Mouse (Mus musculus) bone marrow, adult 2 months (tissue): ENCODE results near the gene Adgrv1.

Experiments
- CTCF ChIP-seq: fragments of 200-500 bp; IDR thresholded peaks from 2 replicates; pipeline ENCODE4 v1.5.1; 2011; ENCODE audit warnings: low read length, control low read depth; ENCODE audit not compliant: control insufficient read depth, insufficient read depth
- POLR2A ChIP-seq: fragments of 200-500 bp; IDR thresholded peaks from 2 replicates; pipeline ENCODE4 v1.6.1; 2011; ENCODE audit warnings: low read depth, mild to moderate bottlenecking, control low read depth, low read length, borderline replicate concordance; ENCODE audit not compliant: control insufficient read depth

DNA sequence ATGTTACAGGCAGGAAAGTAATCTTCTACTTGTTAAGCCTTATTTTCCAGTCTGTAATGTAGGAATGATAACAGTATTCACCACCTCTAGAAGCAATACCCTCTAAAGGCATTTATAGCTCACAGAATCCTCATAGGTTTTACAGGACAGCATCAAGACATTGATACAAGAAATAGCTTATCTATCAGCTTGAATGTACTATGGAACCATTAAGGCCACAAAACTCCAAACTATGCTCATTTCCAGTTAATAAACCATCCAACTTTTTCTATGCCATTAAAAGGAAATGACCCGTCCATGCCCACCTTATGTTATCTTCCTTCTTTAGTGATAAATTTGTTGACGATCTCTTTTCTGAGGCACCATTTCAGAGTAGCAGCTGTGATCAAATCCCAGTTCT lies 272.6 kb downstream of the Adgrv1 start:
- no peak for TF ChIP-seq CTCF
- no peak for TF ChIP-seq POLR2A
